Mouse (Mus musculus) lung, postnatal 4 days (tissue): Measurements from ENCODE around the gene Fmod.

Experiments
- DNase-seq, 2 experiments: peaks; one replicate each; pipeline ENCODE4 v3.0.0; 2021

Gene Fmod

GRCm38 (mm10) chr1:134057736-134058135 is 20.7 kb downstream of the Fmod start:
- no peak for DNase-seq

GRCm38 (mm10) chr1:134058870-134059269 is 21.8 kb downstream of the Fmod start:
- DNase-seq: no peak

- no peak for DNase-seq
Observed at GRCm38 (mm10) chr1:134059739-134060695, 23.0 kb downstream of the Fmod start.

GRCm38 (mm10) chr1:134060849-134061569 is 24.0 kb downstream of the Fmod start:
- DNase-seq: peak; percentile 94 to 96

GRCm38 (mm10) chr1:134061915-134062314 is 24.9 kb downstream of the Fmod start:
- no peak for DNase-seq

GRCm38 (mm10) chr1:134062411-134063085 is 25.5 kb downstream of the Fmod start:
- no peak for DNase-seq

- DNase-seq: peak; percentile 74 to 84
Observed at GRCm38 (mm10) chr1:134063086-134063772, 26.2 kb downstream of the Fmod start.

- DNase-seq: peak; percentile 75 to 77
Observed at GRCm38 (mm10) chr1:134063773-134064125, 26.7 kb downstream of the Fmod start.

GRCm38 (mm10) chr1:134064296-134064831 is 27.3 kb downstream of the Fmod start:
- DNase-seq: no peak

GRCm38 (mm10) chr1:134065241-134065809 is 28.3 kb downstream of the Fmod start:
- DNase-seq: peak; percentile 70 to 72

GRCm38 (mm10) chr1:134066554-134066953 is 29.5 kb downstream of the Fmod start:
- no peak for DNase-seq

GRCm38 (mm10) chr1:134067143-134067619 is 30.1 kb downstream of the Fmod start:
- peak; percentile 82 to 93 for DNase-seq

- no peak for DNase-seq
Observed at GRCm38 (mm10) chr1:134070099-134070669, 33.1 kb downstream of the Fmod start.

GRCm38 (mm10) chr1:134071411-134072018 is 34.5 kb downstream of the Fmod start:
- peak; percentile 76 to 88 for DNase-seq

- DNase-seq: no peak
Observed at GRCm38 (mm10) chr1:134073061-134073564, 36.1 kb downstream of the Fmod start.

- DNase-seq: no peak
Observed at GRCm38 (mm10) chr1:134073658-134074057, 36.6 kb downstream of the Fmod start.

- DNase-seq: no peak
Observed at GRCm38 (mm10) chr1:134074184-134074583, 37.1 kb downstream of the Fmod start.

- DNase-seq: no peak
Observed at GRCm38 (mm10) chr1:134074606-134075005, 37.6 kb downstream of the Fmod start.

- DNase-seq: no peak
Observed at GRCm38 (mm10) chr1:134075532-134075931, 38.5 kb downstream of the Fmod start.

GRCm38 (mm10) chr1:134076789-134077188 is 39.7 kb downstream of the Fmod start:
- DNase-seq: no peak
